Mouse (Mus musculus): ENCODE measurements at regions not wholly inside any gene's neighbourhood (a gene's known extent, or its start where the extent isn't known, plus 50 kb on each side); places are given as distances from the start of the nearest gene placed in this dataset.

GRCm38 (mm10) chr15:74329221-74329620 is 306.9 kb downstream of the Mroh4 start:
- Histone ChIP-seq H3K4me1 (ENCODE audit: control insufficient read depth, insufficient read depth, low read length) (no peaks in the 10 kb centered on the region), H3K27ac (replicated peaks; ENCODE audit: low read depth, low read length) (no peak overlapping the region), H3K4me2 (replicated peaks; ENCODE audit: low read depth, low read length, severe bottlenecking) (no peak overlapping the region), H3K9me3 (ENCODE audit: control insufficient read depth, low read length) (no peaks in the 10 kb centered on the region), H3K9ac (ENCODE audit: low read depth, low read length, severe bottlenecking) (no peak overlapping the region), H3K36me3 (ENCODE audit: control insufficient read depth, insufficient read depth, low read length) (no peaks in the 10 kb centered on the region), H3K4me3 (replicated peaks; ENCODE audit: low read length) (no peak overlapping the region), H3K27me3 (ENCODE audit: control insufficient read depth, insufficient read depth, low read length) (no peaks in the 10 kb centered on the region)
- 73% methylated on average over 14 of the region's 14 CpGs for WGBS
- no peak for TF ChIP-seq POLR2A (IDR thresholded peaks at IDR 0.05; ENCODE audit: borderline replicate concordance, extremely low read depth, insufficient read depth, insufficient read length)
- no peak for DNase-seq (ENCODE audit: low spot score)
- no peak for ATAC-seq (ENCODE audit: low FRiP score, low read depth)

- no peak for ATAC-seq (ENCODE audit: low FRiP score, low read depth)
- Histone ChIP-seq H3K27ac (replicated peaks; ENCODE audit: low read depth, low read length) (no peak overlapping the region), H3K9me3 (ENCODE audit: control insufficient read depth, low read length) (no peaks in the 10 kb centered on the region), H3K36me3 (ENCODE audit: control insufficient read depth, insufficient read depth, low read length) (no peaks in the 10 kb centered on the region), H3K9ac (ENCODE audit: low read depth, low read length, severe bottlenecking) (no peak overlapping the region), H3K4me1 (ENCODE audit: control insufficient read depth, insufficient read depth, low read length) (no peaks in the 10 kb centered on the region), H3K4me2 (replicated peaks; ENCODE audit: low read depth, low read length, severe bottlenecking) (no peak overlapping the region), H3K27me3 (ENCODE audit: control insufficient read depth, insufficient read depth, low read length) (no peaks in the 10 kb centered on the region), H3K4me3 (replicated peaks; ENCODE audit: low read length) (no peak overlapping the region)
- WGBS: 69% methylated on average over 5 of the region's 5 CpGs
- no peak for DNase-seq (ENCODE audit: low spot score)
- no peak for TF ChIP-seq POLR2A (IDR thresholded peaks at IDR 0.05; ENCODE audit: borderline replicate concordance, extremely low read depth, insufficient read depth, insufficient read length)
Measured at GRCm38 (mm10) chr15:74326661-74327060, 309.5 kb downstream of the Mroh4 start.

GRCm38 (mm10) chr15:74325543-74325942 is 310.6 kb downstream of the Mroh4 start:
- Histone ChIP-seq H3K4me3 (replicated peaks; ENCODE audit: low read length) (no peak overlapping the region), H3K4me2 (replicated peaks; ENCODE audit: low read depth, low read length, severe bottlenecking) (no peak overlapping the region), H3K27me3 (ENCODE audit: control insufficient read depth, insufficient read depth, low read length) (no peaks in the 10 kb centered on the region), H3K27ac (replicated peaks; ENCODE audit: low read depth, low read length) (no peak overlapping the region), H3K36me3 (ENCODE audit: control insufficient read depth, insufficient read depth, low read length) (no peaks in the 10 kb centered on the region), H3K9me3 (ENCODE audit: control insufficient read depth, low read length) (no peaks in the 10 kb centered on the region), H3K9ac (ENCODE audit: low read depth, low read length, severe bottlenecking) (no peak overlapping the region), H3K4me1 (ENCODE audit: control insufficient read depth, insufficient read depth, low read length) (no peaks in the 10 kb centered on the region)
- no peak for DNase-seq (ENCODE audit: low spot score)
- no peak for ATAC-seq (ENCODE audit: low FRiP score, low read depth)
- 20% methylated on average over 9 of the region's 9 CpGs for WGBS
- no peak for TF ChIP-seq POLR2A (IDR thresholded peaks at IDR 0.05; ENCODE audit: borderline replicate concordance, extremely low read depth, insufficient read depth, insufficient read length)

DNA sequence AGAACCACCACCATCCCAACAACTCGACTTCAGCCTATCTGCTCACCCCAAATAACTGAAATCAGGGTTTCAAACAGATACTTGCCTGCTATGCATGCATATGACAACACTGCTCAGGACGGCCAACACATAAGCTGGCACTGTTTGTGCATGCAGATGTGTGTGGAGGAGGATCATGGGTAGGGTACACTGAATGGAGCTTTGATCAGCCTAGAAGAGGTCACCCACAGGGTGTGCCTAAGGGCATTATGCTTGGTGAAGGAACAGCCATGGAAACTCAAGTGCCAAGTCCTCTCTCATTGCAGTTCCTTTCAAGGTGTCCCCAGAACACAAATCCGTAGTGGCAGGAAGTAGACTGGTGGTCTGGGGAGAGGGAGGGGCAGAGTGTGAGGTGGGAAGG is 316.7 kb downstream of the Mroh4 start:
- 47% methylated on average over 3 of the region's 3 CpGs for WGBS
- Histone ChIP-seq H3K4me2 (replicated peaks; ENCODE audit: low read depth, low read length, severe bottlenecking) (no peak overlapping the region), H3K27me3 (ENCODE audit: control insufficient read depth, insufficient read depth, low read length) (no peaks in the 10 kb centered on the region), H3K9ac (ENCODE audit: low read depth, low read length, severe bottlenecking) (no peak overlapping the region), H3K4me1 (ENCODE audit: control insufficient read depth, insufficient read depth, low read length) (no peaks in the 10 kb centered on the region), H3K27ac (replicated peaks; ENCODE audit: low read depth, low read length) (no peak overlapping the region), H3K4me3 (replicated peaks; ENCODE audit: low read length) (no peak overlapping the region), H3K36me3 (ENCODE audit: control insufficient read depth, insufficient read depth, low read length) (no peaks in the 10 kb centered on the region), H3K9me3 (ENCODE audit: control insufficient read depth, low read length) (no peaks in the 10 kb centered on the region)
- no peak for TF ChIP-seq POLR2A (IDR thresholded peaks at IDR 0.05; ENCODE audit: borderline replicate concordance, extremely low read depth, insufficient read depth, insufficient read length)
- DNase-seq (ENCODE audit: low spot score) (no peak), ATAC-seq (ENCODE audit: low FRiP score, low read depth) (no peak)

- Histone ChIP-seq H3K4me1 (ENCODE audit: control insufficient read depth, insufficient read depth, low read length) (no peaks in the 10 kb centered on the region), H3K27ac (replicated peaks; ENCODE audit: low read depth, low read length) (no peak overlapping the region), H3K4me2 (replicated peaks; ENCODE audit: low read depth, low read length, severe bottlenecking) (no peak overlapping the region), H3K36me3 (ENCODE audit: control insufficient read depth, insufficient read depth, low read length) (no peaks in the 10 kb centered on the region), H3K4me3 (replicated peaks; ENCODE audit: low read length) (no peak overlapping the region), H3K9me3 (ENCODE audit: control insufficient read depth, low read length) (no peaks in the 10 kb centered on the region), H3K27me3 (ENCODE audit: control insufficient read depth, insufficient read depth, low read length) (no peaks in the 10 kb centered on the region), H3K9ac (ENCODE audit: low read depth, low read length, severe bottlenecking) (no peak overlapping the region)
- no peak for TF ChIP-seq POLR2A (IDR thresholded peaks at IDR 0.05; ENCODE audit: borderline replicate concordance, extremely low read depth, insufficient read depth, insufficient read length)
- DNase-seq (ENCODE audit: low spot score) (peak; percentile 20), ATAC-seq (ENCODE audit: low FRiP score, low read depth) (peak; percentile 63)
- 13% methylated on average over 3 of the region's 3 CpGs for whole genome bisulfite sequencing
Measured at GRCm38 (mm10) chr15:74318422-74318841, 317.7 kb downstream of the Mroh4 start.

DNA sequence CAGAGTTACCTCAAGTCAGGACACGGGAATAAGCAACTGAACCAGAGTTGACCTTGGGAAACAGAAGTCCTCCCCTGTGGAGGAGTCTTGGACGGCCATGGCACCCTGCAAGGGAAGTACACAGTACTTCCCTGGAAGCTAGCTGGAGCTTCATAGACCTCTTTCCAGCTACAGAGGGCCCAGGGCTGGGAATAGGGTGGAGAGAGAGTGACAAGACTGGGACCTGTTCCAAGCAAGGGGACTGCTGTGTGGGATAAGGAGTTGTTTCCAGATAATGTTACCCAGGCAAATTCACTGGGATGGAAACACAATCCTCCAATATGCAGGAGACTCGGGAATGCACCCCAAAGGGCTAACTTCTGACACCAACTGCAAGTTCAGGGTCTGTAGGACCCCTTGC is 325.1 kb downstream of the Mroh4 start:
- Histone ChIP-seq H3K4me1 (ENCODE audit: control insufficient read depth, insufficient read depth, low read length) (no peaks in the 10 kb centered on the region), H3K9ac (ENCODE audit: low read depth, low read length, severe bottlenecking) (no peak overlapping the region), H3K36me3 (ENCODE audit: control insufficient read depth, insufficient read depth, low read length) (no peaks in the 10 kb centered on the region), H3K4me2 (replicated peaks; ENCODE audit: low read depth, low read length, severe bottlenecking) (no peak overlapping the region), H3K27ac (replicated peaks; ENCODE audit: low read depth, low read length) (no peak overlapping the region), H3K9me3 (ENCODE audit: control insufficient read depth, low read length) (no peaks in the 10 kb centered on the region), H3K27me3 (ENCODE audit: control insufficient read depth, insufficient read depth, low read length) (no peaks in the 10 kb centered on the region), H3K4me3 (replicated peaks; ENCODE audit: low read length) (no peak overlapping the region)
- no peak for TF ChIP-seq POLR2A (IDR thresholded peaks at IDR 0.05; ENCODE audit: borderline replicate concordance, extremely low read depth, insufficient read depth, insufficient read length)
- ATAC-seq (ENCODE audit: low FRiP score, low read depth) (0 out of 2 replicates have a peak, but pooled peaks have one; percentile 34), DNase-seq (ENCODE audit: low spot score) (no peak)
- 61% methylated on average over 3 of the region's 3 CpGs for WGBS
